Mouse (Mus musculus) CH12.LX (cell line): ENCODE results near the gene Stoml2. TPM values are rescaled to one million over a fixed set of nuclear protein-coding genes. Genes with fewer than 3 reads are reported as not detected.

Source experiments
- DNase-seq: peaks from one replicate; pipeline ENCODE4 v3.0.0-alpha.2; 2013; ENCODE audit errors: extremely low read depth
- H3K27ac ChIP-seq: 2 replicates; pipeline ENCODE4 v1.5.1; 2012; ENCODE audit warnings: low read depth, mild to moderate bottlenecking, control low read depth, moderate library complexity; ENCODE audit not compliant: insufficient read depth
- H3K27me3 ChIP-seq: replicated peaks from 2 replicates; pipeline ENCODE3; 2012; ENCODE audit warnings: inconsistent platforms
- H3K36me3 ChIP-seq, 2 experiments: replicated peaks in 1 of 2; 2 replicates each; pipeline versions ENCODE3 to v1.6.1; 2012; ENCODE audit warnings: inconsistent platforms in 1 of 2, low read length in 1 of 2, mild to moderate bottlenecking in 1 of 2, mixed read lengths in 1 of 2, moderate library complexity in 1 of 2; ENCODE audit not compliant: control insufficient read depth in 1 of 2, insufficient read depth in 1 of 2
- H3K4me1 ChIP-seq, 2 experiments: 2 replicates each; pipeline ENCODE4 v1.6.1; 2012; ENCODE audit warnings: inconsistent platforms in 1 of 2, moderate library complexity in 1 of 2; ENCODE audit not compliant: insufficient read depth in 2 of 2, control insufficient read depth in 1 of 2
- H3K4me2 ChIP-seq: 2 replicates; pipeline ENCODE4 v1.6.1; 2012; ENCODE audit warnings: low read depth, mild to moderate bottlenecking, control low read depth; ENCODE audit not compliant: poor library complexity, insufficient read depth, severe bottlenecking
- H3K4me3 ChIP-seq, 3 experiments: fragments of 150-350 bp in 1 of 3; sonication (generic) in 1 of 3; replicated peaks in 1 of 3; 2 replicates each; pipeline versions ENCODE3 to v1.5.1; 2011 to 2012; ENCODE audit warnings: low read depth in 2 of 3, low read length in 2 of 3, mild to moderate bottlenecking in 2 of 3, moderate library complexity in 2 of 3, control low read depth in 1 of 3, improper control_type of control experiment in 1 of 3, inconsistent platforms in 1 of 3, mixed read lengths in 1 of 3; ENCODE audit not compliant: poor library complexity in 1 of 3
- H3K79me2 ChIP-seq: replicated peaks from 2 replicates; pipeline ENCODE4 v1.6.1; 2012; ENCODE audit warnings: mild to moderate bottlenecking, moderate library complexity; ENCODE audit not compliant: control insufficient read depth, poor library complexity, insufficient read depth, severe bottlenecking; ENCODE audit errors: extremely low read depth
- H3K9ac ChIP-seq: 2 replicates; pipeline ENCODE4 v1.6.1; 2012; ENCODE audit warnings: low read depth, mild to moderate bottlenecking, control low read depth, moderate library complexity; ENCODE audit not compliant: insufficient read depth
- H3K9me3 ChIP-seq: replicated peaks from 2 replicates; pipeline ENCODE3; 2012; ENCODE audit warnings: low read length, inconsistent platforms, mixed read lengths
- CTCF ChIP-seq, 2 experiments: IDR thresholded peaks in 1 of 2; conservative IDR thresholded peaks in 1 of 2; 2 replicates each; pipeline ENCODE4 v1.5.1; 2011 to 2012; ENCODE audit warnings: low read depth in 2 of 2, low read length in 2 of 2, improper control_type of control experiment in 1 of 2, inconsistent platforms in 1 of 2, mild to moderate bottlenecking in 1 of 2, moderate library complexity in 1 of 2
- ELF1 ChIP-seq: IDR thresholded peaks from 2 replicates; pipeline ENCODE4 v1.6.1; 2014; ENCODE audit warnings: low read depth, mild to moderate bottlenecking, inconsistent platforms, low read length, improper control_type of control experiment
- EP300 ChIP-seq: IDR thresholded peaks from 2 replicates; pipeline ENCODE4 v1.6.1; 2011; ENCODE audit warnings: low read length, improper control_type of control experiment
- GABPA ChIP-seq: IDR thresholded peaks from 2 replicates; pipeline ENCODE4 v1.6.1; 2012; ENCODE audit warnings: low read depth, low read length, improper control_type of control experiment, inconsistent platforms; ENCODE audit not compliant: insufficient replicate concordance
- HCFC1 ChIP-seq: IDR thresholded peaks from 2 replicates; pipeline ENCODE4 v1.6.1; 2012; ENCODE audit warnings: low read depth, mild to moderate bottlenecking, inconsistent platforms, low read length, improper control_type of control experiment
- JUND ChIP-seq: conservative IDR thresholded peaks from 2 replicates; pipeline ENCODE4 v1.6.1; 2011; ENCODE audit warnings: low read depth, low read length, improper control_type of control experiment
- KAT2A ChIP-seq: IDR thresholded peaks from 2 replicates; pipeline ENCODE4 v1.6.1; 2012; ENCODE audit warnings: low read length, improper control_type of control experiment, inconsistent platforms; ENCODE audit not compliant: insufficient replicate concordance
- MAFK ChIP-seq: IDR thresholded peaks from 2 replicates; pipeline ENCODE4 v1.6.1; 2011; ENCODE audit warnings: low read length, improper control_type of control experiment; ENCODE audit not compliant: insufficient replicate concordance
- MAX ChIP-seq: IDR thresholded peaks from 2 replicates; pipeline ENCODE4 v1.6.1; 2011; ENCODE audit warnings: low read length, improper control_type of control experiment
- MAZ ChIP-seq: IDR thresholded peaks from 2 replicates; pipeline ENCODE4 v1.6.1; 2012; ENCODE audit warnings: low read depth, mild to moderate bottlenecking, inconsistent platforms, low read length, improper control_type of control experiment, moderate library complexity
- MEF2A ChIP-seq: IDR thresholded peaks from 2 replicates; pipeline ENCODE4 v1.6.1; 2014; ENCODE audit warnings: low read depth, mild to moderate bottlenecking, inconsistent platforms, low read length, improper control_type of control experiment, borderline replicate concordance
- MXI1 ChIP-seq: IDR thresholded peaks from 2 replicates; pipeline ENCODE4 v1.6.1; 2011; ENCODE audit warnings: mild to moderate bottlenecking, low read depth, low read length, improper control_type of control experiment
- NELFE ChIP-seq: IDR thresholded peaks from 2 replicates; pipeline ENCODE4 v1.6.1; 2011; ENCODE audit warnings: low read depth, low read length, improper control_type of control experiment
- NRF1 ChIP-seq: IDR thresholded peaks from 2 replicates; pipeline ENCODE4 v1.6.1; 2014; ENCODE audit warnings: low read depth, mild to moderate bottlenecking, inconsistent platforms, low read length, improper control_type of control experiment, moderate library complexity
- POLR2AphosphoS2 ChIP-seq: IDR thresholded peaks from 2 replicates; pipeline ENCODE4 v1.6.1; 2011; ENCODE audit warnings: low read depth, low read length, improper control_type of control experiment
- RAD21 ChIP-seq: IDR thresholded peaks from 2 replicates; pipeline ENCODE4 v1.6.1; 2011; ENCODE audit warnings: low read depth, mild to moderate bottlenecking, low read length, improper control_type of control experiment, moderate library complexity
- SMC3 ChIP-seq: IDR thresholded peaks from 2 replicates; pipeline ENCODE4 v1.6.1; 2011; ENCODE audit warnings: low read depth, low read length, improper control_type of control experiment
- UBTF ChIP-seq: IDR thresholded peaks from 2 replicates; pipeline ENCODE4 v1.6.1; 2012; ENCODE audit warnings: low read depth, mild to moderate bottlenecking, inconsistent platforms, low read length, improper control_type of control experiment, moderate library complexity
- USF1 ChIP-seq: IDR thresholded peaks from 2 replicates; pipeline ENCODE4 v1.6.1; 2014; ENCODE audit warnings: low read depth, mild to moderate bottlenecking, inconsistent platforms, low read length, improper control_type of control experiment
- USF2 ChIP-seq: conservative IDR thresholded peaks from 2 replicates; pipeline ENCODE4 v1.6.1; 2011; ENCODE audit warnings: low read depth, low read length, improper control_type of control experiment
- ZC3H11A ChIP-seq: IDR thresholded peaks from 2 replicates; pipeline ENCODE4 v1.6.1; 2012; ENCODE audit warnings: low read depth, mild to moderate bottlenecking, inconsistent platforms, low read length, improper control_type of control experiment
- ZNF384 ChIP-seq: IDR thresholded peaks from 2 replicates; pipeline ENCODE4 v1.6.1; 2012; ENCODE audit warnings: low read depth, low read length, improper control_type of control experiment, inconsistent platforms
- dilution Hi-C: fragments of 300-500 bp; cut with MboI; formaldehyde crosslinking; loops from 2 replicates; pipeline ENCODE4 v1.14.3; 2020; ENCODE audit warnings: low sequenced_read_pairs; ENCODE audit not compliant: extremely low pct_unique_long_range_greater_than_20kb, extremely low pct_ligation_motif_present
- in situ Hi-C: fragments of 300-500 bp; cut with MboI; formaldehyde crosslinking; loops from 3 replicates; pipeline ENCODE4 v1.14.3; 2019; ENCODE audit warnings: low sequenced_read_pairs, low pct_ligation_motif_present, low pct_unique_long_range_greater_than_20kb, mixed read lengths
- polyA plus RNA-seq: library from polyadenylated mRNA; unstranded; fragments of >175 nt; gene quantifications from 2 replicates; pipeline ENCODE4 v1.2.1, GENCODE M21; 2012; ENCODE audit warnings: low read depth; ENCODE audit not compliant: insufficient read length
- total RNA-seq, 2 experiments: library from RNA; depleted of rRNA; stranded (reverse); fragments of 300-350 nt in 1 of 2; fragments of >200 nt in 1 of 2; gene quantifications; 2 replicates each; pipeline ENCODE4 v1.2.3; 2012 to 2014

The Stoml2 gene
- total and polyA plus RNA-seq, 3 experiments: 293 to 330 (median 296) TPM

GRCm38 (mm10) chr4:43040114-43040572 lies 8.6 kb upstream of the Stoml2 start (continued):
- TF ChIP-seq MAZ (peak; percentile 75; the same call in 1 of the 2 replicates), MXI1 (no peak; the same call in 1 of the 2 replicates), NRF1 (no peak; the same call in 1 of the 2 replicates), ELF1 (peak; percentile 67), MAFK (no peak), MEF2A (no peak; the same call in 1 of the 2 replicates), UBTF (no peak), SMC3 (no peak), GABPA (no peak), POLR2AphosphoS2 (no peak), JUND (no peak), CTCF (conservative IDR thresholded peaks at IDR 0.05 in 1 of 2, IDR thresholded peaks at IDR 0.05 in 1 of 2; ENCODE audit: low read depth in 2 of 2, low read length in 2 of 2) (no peak), EP300 (no peak)
- TF ChIP-seq, all 38 proteins: peak for 15

- Histone ChIP-seq H3K27ac (no peak overlapping the region), H3K4me2 (peak overlapping the region; percentile 66), H3K4me1 (peaks cover 18 to 74% of the 10 kb centered on the region in 2 experiments), H3K9ac (peak overlapping the region; percentile 69), H3K79me2 (no peaks in the 10 kb centered on the region), H3K36me3 (peaks cover 0 to 22% of the 10 kb centered on the region in 2 experiments), H3K27me3 (no peaks in the 10 kb centered on the region), H3K4me3 (peak overlapping the region; percentile 49 to 84 (median 58)), H3K9me3 (no peaks in the 10 kb centered on the region)
- in situ Hi-C loops: no loop called here
- TF ChIP-seq MAFK (no peak), EP300 (no peak)
- dilution Hi-C loops: no loop called here
- no peak for DNase-seq
Observed at GRCm38 (mm10) chr4:43039609-43040008, 8.1 kb upstream of the Stoml2 start.

- H3K79me2 ChIP-seq: no peaks in the 10 kb centered on the region
- peaks cover 1 to 30% of the 10 kb centered on the region in 2 experiments for H3K36me3 ChIP-seq
- peak overlapping the region; percentile 69; the same call in 1 of the 2 replicates for H3K9ac ChIP-seq
- peaks cover 11 to 67% of the 10 kb centered on the region in 2 experiments for H3K4me1 ChIP-seq
- no peak overlapping the region for H3K27ac ChIP-seq
- dilution Hi-C loops: no loop called here
- no peak for DNase-seq
- H3K9me3 ChIP-seq: no peaks in the 10 kb centered on the region
- in situ Hi-C loops: no loop called here
- H3K4me3 ChIP-seq: peak overlapping the region; percentile 49 to 84 (median 58)
- H3K27me3 ChIP-seq: no peaks in the 10 kb centered on the region
- peak overlapping the region; percentile 66 for H3K4me2 ChIP-seq
- TF ChIP-seq MXI1 (no peak), USF2 (no peak), KAT2A (no peak), UBTF (no peak), NELFE (no peak), GABPA (no peak), SMC3 (no peak), ZNF384 (peak; percentile 62), RAD21 (no peak), CTCF (conservative IDR thresholded peaks at IDR 0.05 in 1 of 2, IDR thresholded peaks at IDR 0.05 in 1 of 2; ENCODE audit: low read depth in 2 of 2, low read length in 2 of 2) (no peak), USF1 (no peak), HCFC1 (peak; percentile 50; the same call in 1 of the 2 replicates), MAX (no peak), ZC3H11A (no peak)
Observed at GRCm38 (mm10) chr4:43038567-43039495, 7.3 kb upstream of the Stoml2 start.
